Mouse (Mus musculus) ES-E14 (cell line): Measurements from ENCODE around the gene Tiam1. TPM values are rescaled to one million over a fixed set of nuclear protein-coding genes. Genes with fewer than 3 reads are reported as not detected.

Experiments used
- DNase-seq: peaks from one replicate; pipeline ENCODE4 v3.0.0-alpha.2; 2013; ENCODE audit warnings: low read depth, low spot score
- H3K27ac ChIP-seq: 2 replicates; pipeline ENCODE4 v1.5.1; 2012; ENCODE audit warnings: low read depth, mild to moderate bottlenecking, low read length, moderate library complexity, mixed read lengths; ENCODE audit not compliant: poor library complexity, insufficient read depth, severe bottlenecking
- H3K36me3 ChIP-seq: 2 replicates; pipeline ENCODE4 v1.6.1; 2012; ENCODE audit warnings: mild to moderate bottlenecking, low read length, moderate library complexity, mixed read lengths; ENCODE audit not compliant: control insufficient read depth, poor library complexity, insufficient read depth, severe bottlenecking
- H3K4me1 ChIP-seq, 2 experiments: fragments of 150-350 bp in 1 of 2; sonication (generic) in 1 of 2; 2 replicates each; pipeline ENCODE4 v1.6.1; 2012; ENCODE audit warnings: low read length in 2 of 2, mild to moderate bottlenecking in 1 of 2, mixed read lengths in 1 of 2; ENCODE audit not compliant: control insufficient read depth in 2 of 2, insufficient read depth in 2 of 2, poor library complexity in 1 of 2
- H3K4me3 ChIP-seq, 2 experiments: fragments of 150-350 bp in 1 of 2; sonication (generic) in 1 of 2; 2 replicates each; pipeline ENCODE4 v1.5.1; 2012; ENCODE audit warnings: low read length in 2 of 2, low read depth in 1 of 2, mild to moderate bottlenecking in 1 of 2, mixed read lengths in 1 of 2; ENCODE audit not compliant: insufficient read depth in 1 of 2, poor library complexity in 1 of 2, severe bottlenecking in 1 of 2
- H3K9ac ChIP-seq: 2 replicates; pipeline ENCODE4 v1.6.1; 2012; ENCODE audit warnings: low read depth, mild to moderate bottlenecking, low read length, mixed read lengths; ENCODE audit not compliant: poor library complexity, insufficient read depth, severe bottlenecking
- H3K9me3 ChIP-seq: fragments of 150-350 bp; sonication (generic); 2 replicates; pipeline ENCODE4 v1.6.1; 2012; ENCODE audit warnings: low read depth, mild to moderate bottlenecking, low read length; ENCODE audit not compliant: control insufficient read depth, insufficient read depth
- CHD2 ChIP-seq: IDR thresholded peaks from 2 replicates; pipeline ENCODE4 v1.6.1; 2014; ENCODE audit warnings: mild to moderate bottlenecking, low read depth, low read length, inconsistent platforms
- HCFC1 ChIP-seq: IDR thresholded peaks from 2 replicates; pipeline ENCODE4 v1.6.1; 2012; ENCODE audit warnings: low read length, inconsistent platforms, borderline replicate concordance; ENCODE audit not compliant: insufficient read depth
- MAFK ChIP-seq: IDR thresholded peaks from 2 replicates; pipeline ENCODE4 v1.6.1; 2014; ENCODE audit warnings: mild to moderate bottlenecking, low read depth, low read length, inconsistent platforms; ENCODE audit not compliant: insufficient read depth
- ZC3H11A ChIP-seq: IDR thresholded peaks from 2 replicates; pipeline ENCODE4 v1.6.1; 2012; ENCODE audit warnings: low read depth, mild to moderate bottlenecking, inconsistent platforms, low read length, borderline replicate concordance
- ZNF384 ChIP-seq: IDR thresholded peaks from 2 replicates; pipeline ENCODE4 v1.6.1; 2012; ENCODE audit warnings: low read depth, low read length, inconsistent platforms
- in situ Hi-C, 2 experiments: fragments of 600-800 bp; cut with MboI; formaldehyde crosslinking; loops; one replicate each; pipeline ENCODE4 v1.15.1; 2025; ENCODE audit warnings: low sequenced_read_pairs in 2 of 2, inconsistent platforms in 1 of 2; ENCODE audit not compliant: unreplicated experiment in 2 of 2
- total RNA-seq: library from RNA; depleted of rRNA; stranded (reverse); fragments of 300-350 nt; gene quantifications from 2 replicates; pipeline ENCODE4 v1.2.3, GENCODE M21; 2012

Tiam1 gene
- total RNA-seq, 1 experiment = 15.7 TPM

DNA sequence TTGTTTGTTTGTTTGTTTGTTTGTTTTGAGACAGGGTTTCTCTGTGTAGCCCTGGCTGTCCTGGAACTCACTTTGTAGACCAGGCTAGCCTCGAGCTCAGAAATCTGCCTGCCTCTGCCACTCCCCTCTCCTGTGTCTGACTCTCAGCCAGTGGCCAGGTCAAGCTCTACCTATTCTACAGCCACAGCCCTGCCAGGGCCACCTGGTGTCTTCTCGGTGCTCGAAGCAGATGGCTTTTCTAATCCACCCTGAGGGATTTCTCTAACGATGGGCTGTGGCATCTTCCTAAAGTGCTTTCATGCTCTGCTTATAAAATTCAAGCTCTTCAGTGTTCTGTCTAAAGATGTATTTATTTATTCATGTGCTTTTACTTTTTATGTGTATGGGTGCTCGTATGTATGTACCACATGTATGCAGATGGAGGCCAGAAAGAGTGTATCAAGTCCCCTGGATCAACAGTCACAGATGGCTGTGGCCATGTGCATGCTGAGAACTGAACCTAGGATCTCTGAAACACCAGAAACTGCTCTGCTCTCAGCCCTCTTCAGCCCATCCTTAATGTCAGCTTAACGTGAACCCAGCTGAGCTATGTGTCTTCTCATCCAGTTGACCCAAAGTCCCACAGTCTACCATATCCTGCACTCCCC, 117.9 kb downstream of the Tiam1 start:
- in situ Hi-C loops = no loop called here
- no peaks in the 10 kb centered on the region for H3K4me1 ChIP-seq
- H3K36me3 ChIP-seq = no peaks in the 10 kb centered on the region

DNA sequence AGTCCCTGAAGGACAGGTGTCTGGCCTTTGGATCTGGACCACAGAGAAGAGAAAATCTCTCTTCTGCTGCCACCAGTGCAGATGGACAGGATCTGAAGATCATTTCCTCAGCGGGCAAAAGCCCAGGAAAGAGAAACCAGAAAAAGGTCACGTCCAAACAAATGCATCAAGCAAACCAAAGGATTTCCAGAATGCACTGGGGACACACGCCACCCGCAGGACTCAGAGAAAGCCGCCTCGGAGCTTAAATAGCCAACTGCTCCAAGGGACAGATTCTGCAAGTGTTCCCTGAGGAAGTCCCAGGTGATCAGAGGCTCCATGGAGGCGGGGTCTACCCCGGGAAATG, 119.9 kb downstream of the Tiam1 start:
- Histone ChIP-seq H3K27ac (no peak overlapping the region), H3K9me3 (no peaks in the 10 kb centered on the region), H3K36me3 (no peaks in the 10 kb centered on the region), H3K9ac (no peak overlapping the region), H3K4me3 (no peak overlapping the region), H3K4me1 (peaks cover 0 to 2% of the 10 kb centered on the region in 2 experiments; a peak in 1 of 4 replicates)
- no peak for DNase-seq
- in situ Hi-C loops = no loop called here
- no peak for TF ChIP-seq ZNF384
- TF ChIP-seq HCFC1 = no peak
- TF ChIP-seq ZC3H11A = no peak
- TF ChIP-seq CHD2 = no peak
- TF ChIP-seq MAFK = no peak

More for the DNA sequence above, 117.9 kb downstream of the Tiam1 start:
- DNase-seq = no peak
- Histone ChIP-seq H3K9ac (no peak overlapping the region), H3K27ac (no peak overlapping the region), H3K4me3 (no peak overlapping the region), H3K9me3 (no peaks in the 10 kb centered on the region)
- TF ChIP-seq HCFC1 = no peak
- no peak for TF ChIP-seq CHD2
- TF ChIP-seq ZC3H11A = no peak
- TF ChIP-seq MAFK = no peak

DNA sequence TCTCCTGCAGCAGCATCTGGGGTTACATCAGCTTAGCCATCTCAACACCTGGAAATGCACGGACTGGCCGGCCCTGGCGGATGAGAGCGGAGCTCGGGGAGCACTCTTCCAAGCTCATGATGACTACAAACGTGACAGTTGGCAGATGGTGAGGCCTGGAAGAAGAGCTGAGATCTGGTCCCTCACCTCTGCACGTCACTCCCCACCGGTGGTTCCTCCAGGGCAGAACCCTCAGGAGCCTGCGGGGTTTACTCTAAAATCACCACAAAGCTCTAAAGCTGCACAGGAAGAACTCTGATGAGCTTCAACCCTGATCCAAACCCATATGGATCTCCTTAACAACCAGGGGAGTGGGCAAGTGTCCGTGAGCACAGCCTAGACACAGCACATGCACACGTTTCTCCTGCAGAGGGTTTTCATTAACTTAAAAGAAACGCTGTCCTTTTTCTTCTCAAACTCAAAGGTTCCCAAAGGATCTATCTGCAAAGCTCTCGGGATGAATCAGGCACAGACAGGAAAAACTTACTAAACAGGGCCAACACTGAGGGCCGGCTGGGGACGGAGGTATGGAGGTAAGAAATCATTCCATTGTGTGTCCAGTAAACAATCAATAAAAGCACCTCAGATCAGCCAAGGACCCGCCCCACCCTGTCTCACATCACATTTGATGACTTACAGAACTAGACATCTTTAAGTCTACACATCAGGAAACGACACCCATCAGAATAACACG, 120.5 kb downstream of the Tiam1 start:
- in situ Hi-C loops = no loop called here
- DNase-seq = no peak
- no peak overlapping the region for H3K9ac ChIP-seq

DNA sequence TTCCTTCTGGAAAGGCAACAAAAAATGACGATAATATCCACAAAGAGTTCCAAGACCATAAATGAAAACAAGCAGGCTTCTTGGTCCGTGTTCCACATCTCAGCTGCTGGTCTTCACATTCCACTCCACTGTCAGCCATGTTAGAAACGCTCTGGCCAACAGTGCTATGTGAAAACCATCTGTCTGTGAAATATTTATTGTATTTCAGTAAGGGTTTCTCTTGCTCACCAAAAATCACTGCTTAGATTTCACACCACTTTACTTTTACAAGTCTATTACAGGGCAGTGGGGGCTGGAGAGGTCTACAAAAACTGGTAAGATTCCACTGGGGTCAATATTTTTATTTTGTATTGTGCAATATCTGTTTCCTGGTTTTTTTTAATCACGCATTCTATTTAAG, 127.5 kb downstream of the Tiam1 start:
- Histone ChIP-seq H3K27ac (no peak overlapping the region), H3K9ac (no peak overlapping the region), H3K36me3 (no peaks in the 10 kb centered on the region), H3K4me3 (no peak overlapping the region), H3K9me3 (no peaks in the 10 kb centered on the region), H3K4me1 (peaks cover 3 to 5% of the 10 kb centered on the region in 2 experiments)
- no peak for TF ChIP-seq ZNF384
- no peak for TF ChIP-seq HCFC1
- TF ChIP-seq ZC3H11A = no peak
- TF ChIP-seq CHD2 = no peak
- no peak for TF ChIP-seq MAFK
- DNase-seq = no peak
- in situ Hi-C loops = no loop called here

More for the DNA sequence above, 120.5 kb downstream of the Tiam1 start:
- H3K4me1 ChIP-seq = peaks cover 0 to 2% of the 10 kb centered on the region in 2 experiments; a peak in 2 of 4 replicates
- H3K4me3 ChIP-seq = no peak overlapping the region
- no peaks in the 10 kb centered on the region for H3K36me3 ChIP-seq
- TF ChIP-seq ZNF384 (no peak), MAFK (no peak), HCFC1 (no peak), ZC3H11A (no peak), CHD2 (no peak)
- H3K27ac ChIP-seq = no peak overlapping the region
- H3K9me3 ChIP-seq = no peaks in the 10 kb centered on the region
